Mouse (Mus musculus) inflammation-experienced regulatory T-cells, adult 16 weeks (primary cell): ENCODE data around the gene Lmbr1. TPM values are rescaled to one million over a fixed set of nuclear protein-coding genes. Genes with fewer than 3 reads are reported as not detected.

Experiments used
- polyA plus RNA-seq: library from polyadenylated mRNA; unstranded; fragments of 100-300 nt; shearing (Covaris generic); gene quantifications from one replicate; pipeline ENCODE4 v1.2.1, GENCODE M21; 2017

Lmbr1 gene
- 3.6 TPM for polyA plus RNA-seq

DNA sequence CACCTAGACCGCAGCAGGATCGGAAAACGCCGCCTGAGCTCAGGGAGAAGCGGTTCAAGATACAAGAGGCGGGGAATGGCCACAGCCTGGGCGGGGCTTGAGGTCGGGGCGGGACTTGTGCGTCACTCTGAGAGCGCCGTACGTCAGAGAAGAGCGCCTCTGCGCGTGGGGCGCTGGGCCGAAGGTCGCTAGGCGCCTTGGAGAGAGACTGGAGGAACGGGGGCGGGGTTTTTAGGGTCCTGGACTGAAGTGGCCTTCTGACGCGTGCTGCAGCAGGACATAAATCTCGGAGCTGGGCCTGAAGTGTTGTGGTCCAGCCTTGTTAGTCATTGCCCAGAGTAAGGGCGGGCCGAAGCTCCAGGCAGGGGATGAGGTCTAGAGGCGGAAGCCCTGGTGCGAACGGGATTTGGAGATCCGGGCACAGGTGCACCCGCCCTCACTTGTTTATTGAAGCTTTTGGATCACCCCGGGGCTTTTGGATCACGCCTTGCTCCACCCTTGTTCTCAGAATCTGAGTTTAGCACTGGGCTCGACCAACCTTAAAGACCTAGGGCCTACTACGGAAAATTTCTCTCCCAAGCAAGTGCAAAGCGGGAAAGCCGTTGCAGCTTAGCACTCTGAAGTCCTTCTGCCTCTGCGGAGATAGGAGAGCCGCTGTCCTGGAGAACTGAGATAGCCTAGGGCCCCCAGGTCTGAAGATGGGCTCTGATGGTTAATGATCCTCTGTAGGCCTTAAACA, at the start of gene Lmbr1:
Lmbr1 (minus strand) TSS at position 93 of the 739 bp plus-strand sequence.

DNA sequence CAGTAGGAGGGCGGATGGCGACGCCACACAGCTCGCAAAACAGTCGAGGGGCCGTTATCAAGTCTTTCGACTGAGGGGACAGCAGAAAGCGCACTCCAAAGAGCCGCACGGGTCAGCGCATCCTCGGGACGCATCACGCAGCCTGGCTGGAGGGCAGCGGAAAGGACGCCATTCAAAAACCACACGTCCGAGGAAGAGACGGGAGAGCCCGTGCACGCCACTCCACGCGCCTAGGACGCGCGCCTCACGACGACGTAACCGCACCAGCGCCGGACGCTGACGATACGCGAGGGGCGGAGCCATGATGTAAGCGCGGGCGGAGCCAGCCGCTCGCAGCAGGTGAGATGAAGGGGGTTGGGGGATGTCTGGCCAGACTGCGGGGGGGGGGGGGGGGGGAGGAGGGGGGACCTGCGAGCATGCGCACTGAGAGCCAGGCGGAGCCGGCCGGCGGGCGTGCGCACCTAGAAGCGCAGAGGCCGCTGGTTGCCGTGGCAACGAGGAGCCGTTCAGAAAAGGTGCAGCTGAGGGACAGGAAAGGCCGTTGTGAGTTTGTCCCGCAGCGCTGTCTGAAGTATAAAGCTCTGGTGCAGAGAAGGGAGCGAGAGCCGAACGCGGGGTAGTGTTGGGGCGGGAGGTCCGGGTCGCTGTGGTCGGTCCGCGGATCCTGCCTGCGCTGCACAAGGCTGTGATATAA, 182.5 kb downstream of the Lmbr1 start, which contains the start of gene Rnf32:
Rnf32 (plus strand) TSS at position 423 of the 694 bp plus-strand sequence.

Other genes starting within 250 kb of the Lmbr1 start
- 2.1 TPM for gene Rnf32, start 182.4 kb downstream of the Lmbr1 start, polyA plus RNA-seq
- 42.1 TPM for gene Nom1, start 56.3 kb upstream of the Lmbr1 start, polyA plus RNA-seq
- gene Mnx1, start 100.1 kb upstream of the Lmbr1 start, polyA plus RNA-seq = not detected
- 17.6 TPM for gene Ube3c, start 190.9 kb upstream of the Lmbr1 start, polyA plus RNA-seq